Mouse (Mus musculus): ENCODE measurements around the gene Proser3. TPM values are rescaled to one million over a fixed set of nuclear protein-coding genes. Genes with fewer than 3 reads are reported as not detected.

Gene Proser3
- polyA plus RNA-seq, 1 experiment, result 12.4 TPM

DNA sequence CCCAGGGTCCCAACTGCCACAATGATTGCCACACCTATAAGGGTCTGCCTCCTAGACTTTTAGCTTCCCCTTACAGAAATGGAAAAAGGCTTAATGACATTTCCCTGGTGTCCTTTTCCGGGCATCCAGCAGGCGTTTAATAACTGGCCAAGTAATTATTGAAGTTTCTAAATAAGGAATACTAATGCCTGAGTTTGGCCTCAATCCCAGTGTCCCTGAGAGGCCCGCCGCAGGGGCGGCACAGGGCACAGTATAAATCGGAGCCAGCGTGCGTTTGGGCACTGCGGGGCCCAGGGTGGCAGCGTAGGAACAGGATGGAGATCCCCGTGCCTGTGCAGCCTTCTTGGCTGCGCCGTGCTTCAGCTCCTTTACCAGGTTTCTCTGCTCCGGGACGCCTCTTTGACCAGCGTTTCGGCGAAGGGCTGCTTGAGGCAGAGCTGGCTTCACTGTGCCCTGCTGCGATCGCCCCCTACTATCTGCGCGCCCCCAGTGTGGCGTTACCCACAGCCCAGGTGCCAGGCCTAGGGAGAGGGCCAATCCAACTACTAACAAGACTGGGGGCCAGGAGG lies 1.0 kb upstream of the Proser3 start:
- peak overlapping the region; percentile 35 for H3K4me3 ChIP-seq (replicated peaks; ENCODE audit: extremely low read depth, low read depth, low read length)
- TF ChIP-seq CTCF (IDR thresholded peaks at IDR 0.05; ENCODE audit: insufficient read depth, low read length), result no peak
- TF ChIP-seq POLR2A (IDR thresholded peaks at IDR 0.05; ENCODE audit: borderline replicate concordance, extremely low read depth, low read depth, low read length), result peak; percentile 48; the same call in 1 of the 2 replicates
- peak; percentile 47 for DNase-seq
- WGBS, result 2% methylated on average over 23 of the region's 23 CpGs
- H3K4me1 ChIP-seq (ENCODE audit: control insufficient read depth, insufficient read depth, low read length), result no peaks in the 10 kb centered on the region

DNA sequence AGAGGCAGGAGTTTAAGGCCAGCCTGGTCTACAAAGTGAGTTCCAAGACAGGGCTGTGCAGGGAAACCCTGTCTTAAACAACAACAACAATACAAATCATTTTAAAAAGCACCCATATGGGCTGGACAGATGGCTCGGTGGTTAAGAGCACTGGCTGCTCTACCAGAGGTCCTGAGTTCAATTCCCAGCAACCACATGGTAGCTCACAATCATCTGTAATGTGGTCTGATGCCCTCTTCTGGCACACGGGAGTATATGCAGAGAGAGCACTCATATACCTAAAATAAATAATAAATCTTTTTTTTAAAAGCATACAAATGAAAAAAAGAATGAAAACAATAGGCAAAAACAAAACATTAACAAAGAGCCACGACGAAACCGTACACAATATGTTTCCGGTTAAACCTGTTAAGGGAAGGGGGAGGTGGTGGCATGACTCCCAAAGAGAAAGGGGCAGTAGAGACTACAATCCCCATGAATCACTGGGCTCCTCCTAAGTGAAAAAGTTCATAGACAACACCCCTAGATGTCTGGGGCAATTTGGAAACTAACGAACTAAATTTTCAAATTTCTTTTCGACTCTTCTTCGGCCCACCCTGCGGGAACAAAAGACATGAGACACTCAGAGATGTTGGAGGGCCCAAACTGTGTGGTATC lies 526 bp downstream of the Proser3 start:
- WGBS, result 1% methylated on average over 10 of the region's 10 CpGs
- DNase-seq, result no peak
- no peaks in the 10 kb centered on the region for H3K4me1 ChIP-seq (ENCODE audit: control insufficient read depth, insufficient read depth, low read length)

DNA sequence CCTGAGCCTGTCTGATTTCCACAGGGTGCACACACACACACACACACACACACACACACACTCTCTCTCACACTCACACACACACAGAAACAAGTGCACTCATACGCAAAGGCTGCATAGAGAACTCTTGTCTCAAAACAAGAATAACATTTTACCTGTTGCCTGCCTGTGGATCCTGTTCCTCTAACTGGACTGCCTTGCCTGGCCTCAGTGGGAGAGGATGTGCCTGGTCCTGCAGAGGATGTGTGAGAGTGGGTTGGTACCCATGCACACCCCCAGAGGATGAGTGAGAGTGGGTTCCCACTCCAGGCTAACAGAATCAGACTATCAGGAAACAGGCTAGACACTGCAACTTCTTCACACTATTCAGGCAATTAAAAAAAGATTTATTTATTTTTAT lies 1.5 kb downstream of the Proser3 start:
- no peak for DNase-seq
- TF ChIP-seq CTCF (IDR thresholded peaks at IDR 0.05; ENCODE audit: insufficient read depth, low read length) (no peak), POLR2A (IDR thresholded peaks at IDR 0.05; ENCODE audit: borderline replicate concordance, extremely low read depth, low read depth, low read length) (no peak)
- Histone ChIP-seq H3K4me1 (ENCODE audit: control insufficient read depth, insufficient read depth, low read length) (no peaks in the 10 kb centered on the region), H3K4me3 (replicated peaks; ENCODE audit: extremely low read depth, low read depth, low read length) (no peak overlapping the region)
- WGBS, result 92% methylated on average over 1 of the region's 1 CpGs

More for the DNA sequence above, 526 bp downstream of the Proser3 start:
- peak overlapping the region; percentile 84 for H3K4me3 ChIP-seq (replicated peaks; ENCODE audit: extremely low read depth, low read depth, low read length)
- TF ChIP-seq CTCF (IDR thresholded peaks at IDR 0.05; ENCODE audit: insufficient read depth, low read length), result 0 out of 2 replicates have a peak, but pooled peaks have one; percentile 4
- no peak for TF ChIP-seq POLR2A (IDR thresholded peaks at IDR 0.05; ENCODE audit: borderline replicate concordance, extremely low read depth, low read depth, low read length)

DNA sequence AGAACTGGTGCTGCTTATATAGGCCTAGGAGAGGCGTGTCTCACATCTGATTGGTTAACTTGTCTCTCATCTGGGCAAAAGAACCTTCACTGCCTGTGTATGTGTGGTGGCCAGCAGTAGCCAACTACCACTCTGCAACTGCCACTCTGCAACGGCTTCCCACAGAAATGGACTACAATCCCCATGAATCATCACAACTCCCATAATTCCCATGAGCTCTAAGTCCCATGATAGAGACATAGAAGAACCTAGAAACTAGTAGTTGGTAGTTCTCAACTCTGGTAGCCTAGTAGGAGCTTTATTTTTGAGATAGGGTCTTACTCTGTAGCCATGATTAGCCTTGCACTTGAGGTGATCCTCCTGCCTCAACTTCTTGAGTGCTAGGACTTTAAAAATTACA lies 2.2 kb downstream of the Proser3 start:
- TF ChIP-seq POLR2A (IDR thresholded peaks at IDR 0.05; ENCODE audit: borderline replicate concordance, extremely low read depth, low read depth, low read length) (no peak), CTCF (IDR thresholded peaks at IDR 0.05; ENCODE audit: insufficient read depth, low read length) (no peak)
- DNase-seq, result no peak

DNA sequence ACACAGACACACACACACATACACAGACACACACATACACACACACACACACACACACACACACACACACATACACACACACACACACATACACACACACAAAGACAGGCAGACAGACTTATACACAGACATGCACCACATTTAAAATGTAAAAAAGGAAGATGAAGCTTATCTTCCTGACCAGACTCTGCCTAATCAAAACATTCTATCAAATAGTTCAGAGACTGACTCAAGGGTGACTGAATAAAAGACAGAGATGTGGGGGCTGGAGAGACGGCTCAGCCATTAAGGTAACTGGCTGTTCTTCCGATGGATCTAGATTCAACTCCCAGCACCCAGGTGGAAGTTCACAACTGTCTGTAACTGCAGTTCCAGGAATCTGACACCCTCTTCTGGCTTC lies 7.8 kb downstream of the Proser3 start:
- H3K4me3 ChIP-seq (replicated peaks; ENCODE audit: extremely low read depth, low read depth, low read length), result no peak overlapping the region
- DNase-seq, result no peak
- 81% methylated on average over 2 of the region's 2 CpGs for WGBS
- TF ChIP-seq POLR2A (IDR thresholded peaks at IDR 0.05; ENCODE audit: borderline replicate concordance, extremely low read depth, low read depth, low read length) (no peak), CTCF (IDR thresholded peaks at IDR 0.05; ENCODE audit: insufficient read depth, low read length) (no peak)
- H3K4me1 ChIP-seq (ENCODE audit: control insufficient read depth, insufficient read depth, low read length), result no peaks in the 10 kb centered on the region

More for the DNA sequence above, 2.2 kb downstream of the Proser3 start:
- H3K4me1 ChIP-seq (ENCODE audit: control insufficient read depth, insufficient read depth, low read length), result no peaks in the 10 kb centered on the region
- H3K4me3 ChIP-seq (replicated peaks; ENCODE audit: extremely low read depth, low read depth, low read length), result no peak overlapping the region
- WGBS, result 95% methylated on average over 2 of the region's 2 CpGs

DNA sequence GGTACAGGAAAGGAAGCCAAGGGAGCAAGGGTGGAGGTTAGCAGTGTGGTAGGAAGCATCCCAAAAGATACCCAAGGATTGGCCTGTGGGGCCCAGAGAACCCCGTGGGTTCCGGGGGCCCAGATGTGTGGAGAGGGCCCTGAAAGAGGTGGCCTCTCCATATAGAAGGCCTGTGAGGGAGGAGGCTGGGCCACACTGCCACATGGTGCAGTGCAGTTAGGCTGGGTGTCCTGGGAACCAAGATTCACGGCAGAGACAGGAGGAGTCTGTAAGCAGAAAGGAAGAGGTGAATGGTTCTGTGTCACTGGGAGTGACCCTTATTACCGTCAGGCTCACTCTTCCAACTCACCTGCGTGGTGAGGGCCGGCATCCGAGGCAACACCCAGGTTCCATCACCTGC lies 11.5 kb downstream of the Proser3 start:
- 92% methylated on average over 7 of the region's 7 CpGs for WGBS
- TF ChIP-seq POLR2A (IDR thresholded peaks at IDR 0.05; ENCODE audit: borderline replicate concordance, extremely low read depth, low read depth, low read length), result no peak
- TF ChIP-seq CTCF (IDR thresholded peaks at IDR 0.05; ENCODE audit: insufficient read depth, low read length), result no peak
- DNase-seq, result no peak
- Histone ChIP-seq H3K4me3 (replicated peaks; ENCODE audit: extremely low read depth, low read depth, low read length) (no peak overlapping the region), H3K4me1 (ENCODE audit: control insufficient read depth, insufficient read depth, low read length) (peaks cover under 1% of the 10 kb centered on the region; the same call in 1 of the 2 replicates)

DNA sequence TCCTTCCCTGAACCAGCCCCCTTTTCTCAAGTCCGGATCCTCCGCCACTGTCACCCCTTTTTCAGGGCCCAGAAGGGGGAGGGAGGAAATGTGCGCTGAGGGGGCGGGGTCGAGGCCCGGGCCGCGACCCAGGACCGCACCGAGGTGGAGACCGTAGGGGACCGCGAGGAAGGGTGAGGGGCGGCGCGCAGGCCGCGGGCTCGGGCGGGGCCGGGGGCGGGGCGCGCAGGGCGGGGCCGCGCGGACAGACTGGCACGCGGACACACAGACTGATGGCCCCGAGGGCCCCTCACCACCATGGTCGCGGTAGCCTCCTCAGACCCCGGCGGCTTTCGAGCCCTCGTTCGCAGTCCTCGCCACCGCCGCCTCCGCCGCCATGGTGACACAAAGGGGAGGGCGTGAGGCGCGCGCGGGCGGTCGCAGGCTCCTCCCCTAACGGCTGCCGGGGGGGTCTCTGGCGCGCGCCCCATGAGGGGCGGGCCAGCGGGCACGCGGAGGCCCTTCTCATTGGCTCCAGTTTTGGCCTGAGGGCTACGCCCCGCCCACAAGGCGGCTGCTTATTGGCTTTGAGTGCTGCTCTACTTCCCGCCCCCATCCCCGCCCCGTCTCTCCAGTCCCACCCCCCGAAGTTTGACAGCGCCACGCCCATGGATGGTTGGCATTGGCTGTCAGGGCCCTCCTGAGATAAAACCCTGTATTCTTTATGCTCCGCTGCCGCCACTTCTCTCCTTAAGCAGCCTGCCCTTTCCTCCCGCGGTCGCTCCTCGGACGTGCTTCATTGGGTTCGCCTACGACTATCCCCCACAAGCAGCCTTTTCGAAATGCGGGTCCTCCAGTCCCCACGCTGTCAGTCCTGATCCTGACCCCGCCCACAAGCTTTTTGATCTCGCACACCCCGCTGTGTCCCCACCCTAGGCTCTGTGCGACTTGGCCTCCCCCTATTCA lies 17.2 kb downstream of the Proser3 start, which contains the start of gene Arhgap33:
Gene Arhgap33 (minus strand): TSS at position 428 of the 945 bp plus-strand sequence.
- Histone ChIP-seq H3K4me1 (ENCODE audit: control insufficient read depth, insufficient read depth, low read length) (peaks cover 6% of the 10 kb centered on the region), H3K4me3 (replicated peaks; ENCODE audit: extremely low read depth, low read depth, low read length) (peak within 1 kb of the TSS; percentile 87)
- DNase-seq, result peak; percentile 93
- WGBS, result 1% methylated on average over 79 of the region's 84 CpGs
- TF ChIP-seq POLR2A (IDR thresholded peaks at IDR 0.05; ENCODE audit: borderline replicate concordance, extremely low read depth, low read depth, low read length) (no peak), CTCF (IDR thresholded peaks at IDR 0.05; ENCODE audit: insufficient read depth, low read length) (no peak)

DNA sequence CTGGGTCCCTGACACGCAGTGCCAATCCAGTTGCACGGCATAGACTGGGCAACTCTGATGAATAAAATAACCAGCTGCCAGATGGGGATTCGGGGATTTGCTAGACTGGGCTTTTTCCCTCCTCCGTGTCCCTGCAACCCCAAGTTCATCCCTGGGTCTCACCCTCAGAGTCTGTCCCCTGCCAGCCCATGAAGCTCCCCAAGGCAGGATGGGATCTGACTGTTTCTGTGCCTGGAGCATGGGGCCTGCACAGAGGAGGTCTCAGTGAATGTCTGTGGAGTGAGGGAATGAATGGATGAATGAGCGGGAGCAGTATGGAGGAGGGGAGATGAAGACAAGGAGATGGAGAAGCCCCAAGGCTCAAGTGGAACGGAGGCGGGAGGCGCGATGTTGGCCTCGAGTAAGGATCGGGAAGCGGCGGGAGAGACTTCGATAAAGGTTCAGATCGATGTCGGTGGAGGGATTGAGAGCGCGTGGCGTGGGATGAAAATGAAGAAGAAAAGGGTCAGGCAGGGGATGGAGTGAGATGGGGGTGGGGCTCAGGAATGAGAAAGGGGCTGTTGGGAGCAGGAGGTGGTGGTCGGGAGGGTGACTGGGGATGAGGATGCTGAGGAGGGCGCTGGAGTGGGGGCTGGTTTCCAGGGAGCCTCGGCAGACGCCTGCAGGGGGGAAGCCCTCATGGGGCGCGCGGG lies 18.0 kb downstream of the Proser3 start:
- peak overlapping the region; percentile 70 for H3K4me3 ChIP-seq (replicated peaks; ENCODE audit: extremely low read depth, low read depth, low read length)
- 14% methylated on average over 26 of the region's 26 CpGs for WGBS
- TF ChIP-seq CTCF (IDR thresholded peaks at IDR 0.05; ENCODE audit: insufficient read depth, low read length) (no peak), POLR2A (IDR thresholded peaks at IDR 0.05; ENCODE audit: borderline replicate concordance, extremely low read depth, low read depth, low read length) (no peak)
- H3K4me1 ChIP-seq (ENCODE audit: control insufficient read depth, insufficient read depth, low read length), result peaks cover 6% of the 10 kb centered on the region
- DNase-seq, result no peak

DNA sequence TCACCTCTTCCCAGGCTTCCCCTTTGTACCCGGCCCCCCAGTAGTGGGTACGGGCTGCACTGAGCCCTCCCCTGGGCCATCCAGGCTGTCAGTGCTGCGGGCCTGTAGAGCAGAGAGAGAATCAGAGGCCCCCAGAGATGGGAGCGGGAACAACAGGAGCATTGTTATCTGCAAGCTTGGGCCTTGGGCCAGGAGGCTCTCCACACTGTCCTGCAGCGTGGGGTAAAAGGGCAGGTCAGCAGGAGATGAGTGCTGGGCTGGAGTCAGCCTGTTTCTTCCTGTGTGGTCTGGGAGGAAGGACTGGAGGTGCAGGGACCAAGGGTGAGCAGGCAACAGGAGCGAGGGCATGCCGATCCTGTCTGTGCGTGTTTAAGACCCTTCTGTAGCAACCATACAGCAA lies 19.2 kb downstream of the Proser3 start:
- DNase-seq, result no peak
- WGBS, result 47% methylated on average over 8 of the region's 8 CpGs
- peaks cover 6% of the 10 kb centered on the region for H3K4me1 ChIP-seq (ENCODE audit: control insufficient read depth, insufficient read depth, low read length)
- TF ChIP-seq CTCF (IDR thresholded peaks at IDR 0.05; ENCODE audit: insufficient read depth, low read length), result no peak
- TF ChIP-seq POLR2A (IDR thresholded peaks at IDR 0.05; ENCODE audit: borderline replicate concordance, extremely low read depth, low read depth, low read length), result no peak
- no peak overlapping the region for H3K4me3 ChIP-seq (replicated peaks; ENCODE audit: extremely low read depth, low read depth, low read length)

All from lung, adult 2 months (tissue).